Mouse (Mus musculus) hindbrain, embryonic 16.5 days (tissue): ENCODE data around the gene Sept8. TPM values are rescaled to one million over a fixed set of nuclear protein-coding genes. Genes with fewer than 3 reads are reported as not detected.

Source experiments
- ATAC-seq: fragments of 200-750 bp; cut with Nextera tagmentation; 2 replicates; pipeline ENCODE4 v1.8.0; 2017; ENCODE audit warnings: moderate TSS enrichment, moderate library complexity
- H3K27ac ChIP-seq: fragments of 300-500 bp; sonication (generic); 2 replicates; pipeline ENCODE4 v1.5.1; 2014; ENCODE audit warnings: low read depth, mild to moderate bottlenecking, control low read depth, low read length, moderate library complexity
- H3K27me3 ChIP-seq: fragments of 300-500 bp; sonication (generic); replicated peaks from 2 replicates; pipeline ENCODE4 v1.6.1; 2014; ENCODE audit warnings: low read length; ENCODE audit not compliant: control insufficient read depth, insufficient read depth
- H3K36me3 ChIP-seq: fragments of 300-500 bp; sonication (generic); 2 replicates; pipeline ENCODE4 v1.6.1; 2014; ENCODE audit warnings: mild to moderate bottlenecking, low read length, moderate library complexity, mixed read lengths; ENCODE audit not compliant: control insufficient read depth, insufficient read depth
- H3K4me1 ChIP-seq: fragments of 300-500 bp; sonication (generic); 2 replicates; pipeline ENCODE4 v1.6.1; 2014; ENCODE audit warnings: low read depth, low read length; ENCODE audit not compliant: control insufficient read depth, insufficient read depth
- H3K4me2 ChIP-seq: fragments of 300-500 bp; sonication (generic); 2 replicates; pipeline ENCODE4 v1.6.1; 2014; ENCODE audit warnings: mild to moderate bottlenecking, low read length, control low read depth, moderate library complexity
- H3K4me3 ChIP-seq: fragments of 300-500 bp; sonication (generic); 2 replicates; pipeline ENCODE4 v1.5.1; 2014; ENCODE audit warnings: mild to moderate bottlenecking, low read length, control low read depth, moderate library complexity
- H3K9ac ChIP-seq: fragments of 300-500 bp; sonication (generic); 2 replicates; pipeline ENCODE4 v1.6.1; 2014; ENCODE audit warnings: low read depth, mild to moderate bottlenecking, control low read depth, low read length, moderate library complexity
- H3K9me3 ChIP-seq: fragments of 300-500 bp; sonication (generic); 2 replicates; pipeline ENCODE4 v1.6.1; 2014; ENCODE audit warnings: mild to moderate bottlenecking, low read length, moderate library complexity; ENCODE audit not compliant: control insufficient read depth
- WGBS: fragments of 180-500 bp; shearing (Covaris S2); extraction: QIAGEN DNeasy Blood & Tissue Kit; methylation state at CpG from one replicate; pipeline ENCODE4 v1.1.7; 2014; 5-methylcytosine and 5-hydroxymethylcytosine counted together
- polyA plus RNA-seq: library from polyadenylated mRNA; unstranded; fragments of >200 nt; fragmentation: Nextera tagmentation; extraction: Ambion mirVana; gene quantifications from 2 replicates; pipeline ENCODE4 v1.2.1, GENCODE M21; 2015

The Sept8 gene
- polyA plus RNA-seq, 1 experiment from 2014 or later, result 23.4 TPM

GRCm38 (mm10) chr11:53530001-53530400 is 10.9 kb downstream of the Sept8 start:
- H3K27ac ChIP-seq, result no peak overlapping the region
- no peak for ATAC-seq
- H3K4me2 ChIP-seq, result no peak overlapping the region
- H3K4me1 ChIP-seq, result no peaks in the 10 kb centered on the region; the same call in 1 of the 2 replicates
- H3K9ac ChIP-seq, result no peak overlapping the region
- peaks cover 16% of the 10 kb centered on the region for H3K36me3 ChIP-seq
- H3K9me3 ChIP-seq, result no peaks in the 10 kb centered on the region
- H3K4me3 ChIP-seq, result no peak overlapping the region
- no peaks in the 10 kb centered on the region for H3K27me3 ChIP-seq
- 83% methylated on average over 9 of the region's 9 CpGs for WGBS

- H3K4me2 ChIP-seq, result no peak overlapping the region
- H3K9ac ChIP-seq, result no peak overlapping the region
- H3K36me3 ChIP-seq, result peaks cover 29% of the 10 kb centered on the region
- WGBS, result 92% methylated on average over 10 of the region's 10 CpGs
- H3K27ac ChIP-seq, result no peak overlapping the region
- no peaks in the 10 kb centered on the region for H3K9me3 ChIP-seq
- H3K4me3 ChIP-seq, result no peak overlapping the region
- H3K4me1 ChIP-seq, result no peaks in the 10 kb centered on the region; the same call in 1 of the 2 replicates
- ATAC-seq, result no peak
- H3K27me3 ChIP-seq, result no peaks in the 10 kb centered on the region
Observed at GRCm38 (mm10) chr11:53531578-53532230, 12.6 kb downstream of the Sept8 start.

- Histone ChIP-seq H3K9ac (no peak overlapping the region), H3K4me2 (no peak overlapping the region), H3K36me3 (peaks cover 32% of the 10 kb centered on the region), H3K9me3 (no peaks in the 10 kb centered on the region), H3K27me3 (no peaks in the 10 kb centered on the region), H3K4me1 (no peaks in the 10 kb centered on the region; the same call in 1 of the 2 replicates), H3K27ac (no peak overlapping the region), H3K4me3 (no peak overlapping the region)
- ATAC-seq, result no peak
- 85% methylated on average over 1 of the region's 1 CpGs for whole genome bisulfite sequencing
Observed at GRCm38 (mm10) chr11:53532231-53532620, 13.2 kb downstream of the Sept8 start.

GRCm38 (mm10) chr11:53539002-53539491 is 20.0 kb downstream of the Sept8 start:
- no peak overlapping the region for H3K4me3 ChIP-seq
- no peak overlapping the region for H3K9ac ChIP-seq
- no peaks in the 10 kb centered on the region for H3K9me3 ChIP-seq
- WGBS, result 53% methylated on average over 15 of the region's 15 CpGs
- H3K36me3 ChIP-seq, result peaks cover 33% of the 10 kb centered on the region
- ATAC-seq, result peak; percentile 62; the same call in 1 of the 2 replicates
- H3K4me2 ChIP-seq, result no peak overlapping the region
- no peak overlapping the region for H3K27ac ChIP-seq
- H3K4me1 ChIP-seq, result no peaks in the 10 kb centered on the region
- no peaks in the 10 kb centered on the region for H3K27me3 ChIP-seq

GRCm38 (mm10) chr11:53540394-53540793 is 21.3 kb downstream of the Sept8 start:
- Histone ChIP-seq H3K27ac (no peak overlapping the region), H3K9me3 (no peaks in the 10 kb centered on the region), H3K4me1 (no peaks in the 10 kb centered on the region), H3K9ac (no peak overlapping the region; the same call in 1 of the 2 replicates), H3K4me2 (no peak overlapping the region), H3K4me3 (no peak overlapping the region), H3K27me3 (no peaks in the 10 kb centered on the region), H3K36me3 (peaks cover 20% of the 10 kb centered on the region)
- no peak for ATAC-seq
- WGBS, result 79% methylated on average over 3 of the region's 3 CpGs

- no peak overlapping the region for H3K27ac ChIP-seq
- WGBS, result 80% methylated on average over 11 of the region's 11 CpGs
- no peaks in the 10 kb centered on the region for H3K27me3 ChIP-seq
- no peak overlapping the region for H3K4me2 ChIP-seq
- H3K4me1 ChIP-seq, result no peaks in the 10 kb centered on the region
- no peak for ATAC-seq
- no peak overlapping the region for H3K9ac ChIP-seq
- no peaks in the 10 kb centered on the region for H3K9me3 ChIP-seq
- no peak overlapping the region for H3K4me3 ChIP-seq
- peaks cover 13% of the 10 kb centered on the region for H3K36me3 ChIP-seq
Observed at GRCm38 (mm10) chr11:53541222-53541621, 22.2 kb downstream of the Sept8 start.

- no peak overlapping the region for H3K4me3 ChIP-seq
- H3K4me1 ChIP-seq, result no peaks in the 10 kb centered on the region
- peaks cover 2% of the 10 kb centered on the region; the same call in 1 of the 2 replicates for H3K36me3 ChIP-seq
- no peak for ATAC-seq
- no peak overlapping the region for H3K4me2 ChIP-seq
- no peak overlapping the region for H3K9ac ChIP-seq
- H3K27me3 ChIP-seq, result no peaks in the 10 kb centered on the region
- H3K9me3 ChIP-seq, result no peaks in the 10 kb centered on the region
- 74% methylated on average over 7 of the region's 7 CpGs for WGBS
- H3K27ac ChIP-seq, result no peak overlapping the region
Observed at GRCm38 (mm10) chr11:53543021-53543420, 24.0 kb downstream of the Sept8 start.

GRCm38 (mm10) chr11:53546271-53546670 is 27.2 kb downstream of the Sept8 start:
- Histone ChIP-seq H3K4me1 (no peaks in the 10 kb centered on the region), H3K4me3 (no peak overlapping the region), H3K4me2 (no peak overlapping the region), H3K27ac (no peak overlapping the region), H3K36me3 (no peaks in the 10 kb centered on the region), H3K9me3 (no peaks in the 10 kb centered on the region), H3K27me3 (no peaks in the 10 kb centered on the region), H3K9ac (no peak overlapping the region)
- ATAC-seq, result peak; percentile 54; the same call in 1 of the 2 replicates
- 43% methylated on average over 6 of the region's 6 CpGs for WGBS

- 91% methylated on average over 6 of the region's 6 CpGs for WGBS
- ATAC-seq, result no peak
- H3K4me1 ChIP-seq, result no peaks in the 10 kb centered on the region
Observed at GRCm38 (mm10) chr11:53547566-53547965, 28.5 kb downstream of the Sept8 start.

More at GRCm38 (mm10) chr11:53547566-53547965, 28.5 kb downstream of the Sept8 start:
- no peaks in the 10 kb centered on the region for H3K27me3 ChIP-seq
- H3K27ac ChIP-seq, result no peak overlapping the region
- no peak overlapping the region for H3K9ac ChIP-seq
- no peaks in the 10 kb centered on the region for H3K36me3 ChIP-seq
- no peak overlapping the region for H3K4me2 ChIP-seq
- H3K9me3 ChIP-seq, result no peaks in the 10 kb centered on the region
- H3K4me3 ChIP-seq, result no peak overlapping the region
